Mouse (Mus musculus): Measurements from ENCODE around the gene Wdpcp. TPM values are rescaled to one million over a fixed set of nuclear protein-coding genes. Genes with fewer than 3 reads are reported as not detected.

The Wdpcp gene
- total RNA-seq, 2 experiments from 2014 or later: 1.1 to 2.5 TPM

GRCm38 (mm10) chr11:21697642-21698041 lies 125.6 kb downstream of the Wdpcp start:
- no peak overlapping the region for H3K27ac ChIP-seq
- intact Hi-C loops (cut with DNase I): no loop called here
- no peak for TF ChIP-seq CTCF (IDR thresholded peaks at IDR 0.05)
- DNase-seq: no peak
- no peak overlapping the region for H3K4me3 ChIP-seq

- no peak for DNase-seq
- intact Hi-C loops (cut with DNase I): no loop called here
- no peak for TF ChIP-seq CTCF (IDR thresholded peaks at IDR 0.05)
- Histone ChIP-seq H3K4me3 (no peak overlapping the region), H3K27ac (no peak overlapping the region)
Measured at GRCm38 (mm10) chr11:21713508-21713907, 141.5 kb downstream of the Wdpcp start.

DNA sequence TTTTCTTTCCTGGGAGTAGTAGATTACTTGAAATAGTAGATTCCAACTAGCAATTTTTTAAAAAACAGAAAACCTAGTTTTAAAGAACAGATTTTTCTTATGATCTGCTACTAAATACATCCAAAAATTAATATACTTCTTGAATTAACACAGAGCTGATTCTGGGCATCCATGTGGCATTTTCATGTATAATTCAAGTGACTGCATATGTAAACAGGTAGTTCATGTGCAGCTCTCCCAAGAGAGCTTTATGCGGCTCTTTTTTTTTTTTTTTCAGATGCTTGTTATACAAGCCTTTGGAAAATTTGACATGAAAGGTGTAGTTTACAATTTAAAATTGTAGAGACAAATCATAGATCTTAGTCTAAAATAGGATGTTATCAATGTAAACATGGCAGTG lies 142.0 kb downstream of the Wdpcp start:
- no peak overlapping the region for H3K27ac ChIP-seq
- TF ChIP-seq CTCF (IDR thresholded peaks at IDR 0.05): no peak
- intact Hi-C loops (cut with DNase I): no loop called here
- DNase-seq: no peak
- no peak overlapping the region for H3K4me3 ChIP-seq

DNA sequence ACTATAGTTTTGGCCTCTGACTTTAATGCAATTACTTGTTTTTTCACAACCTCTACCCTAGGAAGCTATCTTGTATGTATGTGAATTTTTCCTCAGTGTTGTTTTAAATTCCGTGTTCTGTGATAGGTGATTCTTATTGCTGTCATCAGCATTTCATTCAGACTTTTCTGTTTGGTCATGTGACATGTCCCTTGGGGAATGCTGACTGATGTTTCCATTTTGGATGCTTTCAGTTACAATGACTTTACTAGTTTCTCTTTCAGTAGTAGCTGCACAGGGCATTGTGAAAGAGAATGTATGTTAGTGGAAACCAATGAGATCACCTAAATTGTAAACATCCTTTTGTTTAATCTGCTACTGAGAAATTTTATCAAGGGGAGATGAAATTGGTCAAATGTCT lies 154.3 kb downstream of the Wdpcp start:
- intact Hi-C loops (cut with DNase I): no loop called here
- no peak overlapping the region for H3K27ac ChIP-seq
- DNase-seq: no peak
- no peak overlapping the region for H3K4me3 ChIP-seq
- no peak for TF ChIP-seq CTCF (IDR thresholded peaks at IDR 0.05)

DNA sequence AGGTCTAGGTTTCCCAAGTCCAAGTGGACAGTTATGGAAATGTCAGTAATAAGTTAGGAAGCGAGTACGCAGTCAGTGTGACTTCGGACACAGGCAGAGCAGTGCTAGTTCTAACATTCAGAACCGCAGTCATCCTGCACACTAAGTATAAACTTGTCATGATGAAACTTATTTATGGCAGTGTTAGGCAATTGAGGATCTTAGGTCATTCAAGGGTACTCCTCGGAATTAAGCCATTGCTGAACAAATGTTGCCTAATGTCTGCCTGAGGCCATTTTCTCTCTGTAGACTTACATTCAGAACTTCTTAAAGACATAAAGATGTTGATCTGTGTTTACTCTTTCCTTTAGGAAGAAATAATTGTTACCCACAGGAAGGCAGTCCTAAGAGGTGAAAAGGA lies 157.0 kb downstream of the Wdpcp start:
- no peak overlapping the region for H3K27ac ChIP-seq
- intact Hi-C loops (cut with DNase I): no loop called here
- DNase-seq: no peak
- H3K4me3 ChIP-seq: no peak overlapping the region
- no peak for TF ChIP-seq CTCF (IDR thresholded peaks at IDR 0.05)

DNA sequence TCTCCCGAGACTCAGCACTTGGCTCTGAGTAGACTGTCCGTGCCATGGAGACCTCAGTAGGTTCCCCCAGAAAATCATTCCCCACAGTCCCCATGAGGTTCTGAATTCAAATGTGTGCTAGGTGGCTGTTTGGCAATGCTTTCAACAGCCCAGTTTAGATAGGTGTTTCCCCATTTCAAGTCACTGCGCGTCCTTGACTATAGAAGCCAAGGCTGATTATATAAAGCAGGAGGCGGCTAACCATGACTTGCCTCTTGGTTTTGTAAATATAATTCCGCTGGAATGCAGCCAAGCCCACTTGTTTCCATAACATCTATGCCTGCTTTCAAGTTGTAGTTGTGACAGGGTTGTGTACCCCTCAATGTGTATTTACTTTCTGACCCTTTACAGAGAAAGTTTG lies 157.9 kb downstream of the Wdpcp start:
- H3K4me3 ChIP-seq: no peak overlapping the region
- H3K27ac ChIP-seq: no peak overlapping the region
- intact Hi-C loops (cut with DNase I): no loop called here
- TF ChIP-seq CTCF (IDR thresholded peaks at IDR 0.05): no peak
- no peak for DNase-seq

GRCm38 (mm10) chr11:21735272-21735671 lies 163.2 kb downstream of the Wdpcp start:
- no peak overlapping the region for H3K27ac ChIP-seq
- intact Hi-C loops (cut with DNase I): no loop called here
- no peak for TF ChIP-seq CTCF (IDR thresholded peaks at IDR 0.05)

DNA sequence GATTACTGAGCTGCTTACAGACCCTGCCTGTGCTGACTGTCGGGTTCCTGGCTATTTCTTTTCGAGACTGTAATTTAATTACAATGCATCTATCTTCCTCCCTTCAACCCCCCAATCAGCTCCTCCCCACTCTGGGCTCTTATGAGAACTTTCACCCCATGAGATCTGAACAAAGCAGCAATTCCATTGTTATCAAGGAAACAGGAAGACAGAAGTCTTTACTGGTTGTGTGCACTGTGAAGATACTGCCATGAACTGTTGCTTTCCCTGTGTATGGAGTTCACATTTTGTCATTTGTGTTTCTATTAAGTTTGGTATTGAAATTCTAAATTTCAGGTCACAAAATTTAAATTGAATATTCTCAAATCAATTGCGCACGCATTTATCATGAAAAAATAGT lies 177.5 kb downstream of the Wdpcp start:
- intact Hi-C loops (cut with DNase I): no loop called here
- TF ChIP-seq CTCF (IDR thresholded peaks at IDR 0.05): no peak
- Histone ChIP-seq H3K4me3 (no peak overlapping the region), H3K27ac (no peak overlapping the region)
- no peak for DNase-seq

More at GRCm38 (mm10) chr11:21735272-21735671, 163.2 kb downstream of the Wdpcp start:
- H3K4me3 ChIP-seq: no peak overlapping the region
- no peak for DNase-seq

DNA sequence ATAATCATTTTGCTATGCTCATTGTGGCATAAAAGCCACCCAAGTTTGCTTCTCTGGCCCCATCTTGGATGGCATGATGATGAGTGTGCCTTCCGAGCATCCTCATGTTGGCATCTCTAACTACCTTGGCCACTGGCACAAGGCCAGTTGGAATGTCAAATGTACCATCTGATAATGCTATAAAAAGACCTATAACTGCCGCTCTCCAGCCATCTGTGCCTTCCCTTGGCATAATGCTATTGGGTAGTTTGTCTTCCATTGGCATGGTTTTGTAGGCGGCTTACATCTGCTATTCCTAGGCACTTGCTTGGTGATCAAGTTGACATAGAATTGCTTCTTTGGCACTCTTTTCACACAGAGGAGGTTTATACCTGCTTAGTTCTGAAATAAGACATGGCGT lies 191.2 kb downstream of the Wdpcp start:
- no peak for DNase-seq
- Histone ChIP-seq H3K27ac (no peak overlapping the region), H3K4me3 (no peak overlapping the region)
- intact Hi-C loops (cut with DNase I): no loop called here
- no peak for TF ChIP-seq CTCF (IDR thresholded peaks at IDR 0.05)

DNA sequence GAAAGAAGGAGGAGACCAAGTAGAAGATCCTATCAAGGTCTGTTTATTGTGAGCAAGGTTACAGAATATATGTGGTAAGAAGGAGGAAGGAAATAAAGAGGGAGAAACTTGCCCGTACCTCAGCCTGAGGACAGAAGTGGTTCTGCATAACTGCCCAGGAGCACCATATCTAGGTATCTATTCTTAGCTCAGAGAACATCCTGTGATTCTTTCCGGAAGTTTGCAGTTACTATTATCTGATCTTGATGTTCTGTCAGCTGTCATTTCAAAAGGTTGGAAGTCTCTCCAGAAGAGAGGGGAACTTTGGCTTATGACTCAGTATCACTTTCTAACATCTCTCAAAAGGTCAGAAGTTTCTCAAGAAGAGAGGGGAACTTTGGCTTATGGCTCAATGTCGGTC lies 216.8 kb downstream of the Wdpcp start:
- no peak for TF ChIP-seq CTCF (IDR thresholded peaks at IDR 0.05)
- intact Hi-C loops (cut with DNase I): no loop called here
- Histone ChIP-seq H3K27ac (no peak overlapping the region), H3K4me3 (no peak overlapping the region)
- no peak for DNase-seq

- no peak overlapping the region for H3K4me3 ChIP-seq
- intact Hi-C loops (cut with DNase I): no loop called here
- no peak for TF ChIP-seq CTCF (IDR thresholded peaks at IDR 0.05)
- H3K27ac ChIP-seq: no peak overlapping the region
- no peak for DNase-seq
Measured at GRCm38 (mm10) chr11:21824941-21825340, 252.9 kb downstream of the Wdpcp start.

DNA sequence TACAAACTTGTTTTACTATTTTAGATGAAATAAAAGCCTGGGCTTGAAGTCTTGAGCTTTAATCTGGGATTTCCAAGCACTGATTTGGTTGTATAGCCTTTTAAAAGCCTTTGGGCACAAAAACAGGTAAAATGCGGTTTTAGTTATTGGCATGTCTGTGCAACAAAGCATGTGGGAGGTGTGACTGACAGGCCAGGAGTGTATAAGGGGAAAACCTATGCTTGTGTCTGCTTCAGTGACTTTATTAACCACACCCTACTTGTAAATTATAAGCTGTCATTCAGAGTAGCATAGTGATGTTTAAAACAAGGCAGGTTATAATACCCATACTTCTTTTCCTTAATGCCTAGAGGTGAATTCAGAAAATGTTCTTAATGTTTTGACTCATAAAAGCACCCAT lies 254.5 kb downstream of the Wdpcp start:
- intact Hi-C loops (cut with DNase I): no loop called here

DNA sequence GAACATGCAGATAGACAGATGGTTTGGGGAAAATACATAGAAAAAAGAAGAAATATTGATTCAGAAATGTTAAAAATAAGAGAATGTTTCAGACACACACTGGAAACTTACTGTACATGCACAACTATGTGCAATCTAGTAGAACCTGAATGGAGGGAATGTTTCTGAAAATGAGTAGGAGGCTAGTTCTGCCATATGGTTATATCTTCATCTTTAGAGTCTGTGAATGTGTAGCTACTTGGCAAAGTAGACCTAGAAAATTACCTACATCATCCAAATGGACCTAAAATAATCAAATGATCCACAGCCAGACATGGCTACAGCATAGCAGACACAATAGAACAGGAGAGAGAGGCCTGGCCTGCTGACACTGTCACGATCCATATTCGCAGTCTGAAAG lies 275.0 kb downstream of the Wdpcp start:
- no peak for DNase-seq
- H3K4me3 ChIP-seq: no peak overlapping the region
- no peak overlapping the region for H3K27ac ChIP-seq
- no peak for TF ChIP-seq CTCF (IDR thresholded peaks at IDR 0.05)
- intact Hi-C loops (cut with DNase I): no loop called here

More for the DNA sequence above, 254.5 kb downstream of the Wdpcp start:
- H3K27ac ChIP-seq: no peak overlapping the region
- TF ChIP-seq CTCF (IDR thresholded peaks at IDR 0.05): no peak
- no peak overlapping the region for H3K4me3 ChIP-seq
- no peak for DNase-seq

GRCm38 (mm10) chr11:21864000-21864399 lies 292.0 kb downstream of the Wdpcp start:
- no peak for DNase-seq
- Histone ChIP-seq H3K4me3 (no peak overlapping the region), H3K27ac (no peak overlapping the region)
- intact Hi-C loops (cut with DNase I): no loop called here
- no peak for TF ChIP-seq CTCF (IDR thresholded peaks at IDR 0.05)

GRCm38 (mm10) chr11:21864516-21864915 lies 292.5 kb downstream of the Wdpcp start:
- DNase-seq: no peak
- Histone ChIP-seq H3K4me3 (no peak overlapping the region), H3K27ac (no peak overlapping the region)
- no peak for TF ChIP-seq CTCF (IDR thresholded peaks at IDR 0.05)
- intact Hi-C loops (cut with DNase I): no loop called here

Data from gastrocnemius, adult 2 months (tissue).